24 mouse cellular contexts compared by ENCODE assay signal in the genomic region with DNA sequence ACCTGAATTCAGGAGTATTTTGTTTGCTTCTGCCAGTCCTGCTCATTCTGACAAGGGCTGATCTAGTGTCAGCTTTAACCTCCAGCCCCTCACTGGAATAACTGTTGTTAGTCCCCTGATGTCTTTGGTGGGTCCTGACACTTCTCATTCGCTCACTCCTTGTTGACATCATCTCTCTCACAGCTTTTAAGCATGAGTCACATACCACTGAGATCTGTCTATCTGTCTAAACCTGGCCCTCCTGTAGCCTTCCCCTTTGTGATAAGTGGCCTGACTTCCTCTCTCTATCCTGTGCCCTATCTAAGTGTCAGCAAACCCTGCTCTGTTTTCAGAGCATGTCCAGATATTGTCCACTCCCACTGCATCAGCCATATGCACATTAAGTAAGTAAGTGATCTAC. TPM values are rescaled to one million over a fixed set of nuclear protein-coding genes. Genes with fewer than 3 reads are reported as not detected.
DNase-seq lines count a peak whose midpoint lies in the region; ATAC-seq and TF ChIP-seq lines count a peak whose summit lies in the region.
"Had no signal": no experiment of that assay in that cellular context is flagged by ENCODE, and none has a peak within 500 bp of the region (broad histone marks: within the 10 kb centered on the region; RNA-seq: fewer than 3 reads in every experiment).

No protein-coding gene starts in this region.

- H3K9ac ChIP-seq in liver, embryonic 11.5 days (ENCODE audit: low read depth, low read length) = no peak overlapping the region
- no peak overlapping the region for H3K9ac ChIP-seq in liver, embryonic 14.5 days (replicated peaks)
- H3K9ac ChIP-seq: embryonic facial prominence, embryonic 15.5 days; forebrain, postnatal 0 days; hindbrain, embryonic 13.5 days; limb, embryonic 15.5 days; neural tube, embryonic 15.5 days had no signal

- H3K9me3 ChIP-seq in liver, embryonic 11.5 days (ENCODE audit: control insufficient read depth, low read length) = no peaks in the 10 kb centered on the region
- no peaks in the 10 kb centered on the region for H3K9me3 ChIP-seq in liver, embryonic 14.5 days (ENCODE audit: control insufficient read depth, low read length)
- H3K9me3 ChIP-seq: embryonic facial prominence, embryonic 15.5 days; hindbrain, embryonic 13.5 days; limb, embryonic 15.5 days; neural tube, embryonic 15.5 days had no signal

- H3K27me3 ChIP-seq in liver, embryonic 11.5 days (replicated peaks; ENCODE audit: control insufficient read depth, insufficient read depth, low read length) = no peaks in the 10 kb centered on the region
- H3K27me3 ChIP-seq in liver, embryonic 14.5 days (ENCODE audit: control insufficient read depth, insufficient read depth, low read length) = no peaks in the 10 kb centered on the region
- H3K27me3 ChIP-seq: embryonic facial prominence, embryonic 15.5 days; hindbrain, embryonic 13.5 days; limb, embryonic 15.5 days; neural tube, embryonic 15.5 days had no signal

- H3K36me3 ChIP-seq in liver, embryonic 11.5 days (ENCODE audit: control insufficient read depth, insufficient read depth, low read length) = no peaks in the 10 kb centered on the region
- H3K36me3 ChIP-seq in liver, embryonic 14.5 days (replicated peaks; ENCODE audit: control insufficient read depth, insufficient read depth, low read depth) = no peaks in the 10 kb centered on the region
- H3K36me3 ChIP-seq: embryonic facial prominence, embryonic 15.5 days; hindbrain, embryonic 13.5 days; limb, embryonic 15.5 days; neural tube, embryonic 15.5 days had no signal

- peak; percentile 28 for DNase-seq in liver, embryonic 11.5 days (ENCODE audit: low spot score)
- no peak for DNase-seq in liver
- peak; percentile 45 for DNase-seq in c-Kit-positive CD71-positive TER-119-positive erythroid progenitor cells, embryonic 14.5 days (ENCODE audit: low spot score)
- peak in 1 of 3 experiments; percentile 38 for DNase-seq in liver, embryonic 14.5 days (ENCODE audit: low read depth in 3 of 3, low spot score in 3 of 3)
- DNase-seq in embryo, embryonic 10.5 days (ENCODE audit: low spot score) = no peak
- no peak for DNase-seq in Muller cell, postnatal 12 days (ENCODE audit: inconsistent ontology term)
- DNase-seq in layer of hippocampus, adult 9-10 months (ENCODE audit: low spot score) = no peak
- DNase-seq: adrenal gland, adult 2 months; cerebellum, adult 2 months; cerebellum, postnatal 36 days; forebrain, postnatal 0 days; gastrocnemius, postnatal 14 days; heart, postnatal 14 days; kidney, adult 18-20 months; left cerebral cortex, postnatal 4 days; thymus, adult 2 months had no signal

- ATAC-seq in liver, embryonic 11.5 days (replicated peaks; ENCODE audit: low FRiP score) = peak; percentile 86
- ATAC-seq in liver, embryonic 14.5 days (ENCODE audit: insufficient read depth) = peak; percentile 79
- ATAC-seq: forebrain, postnatal 0 days; lung, postnatal 0 days had no signal

- no peak overlapping the region for H3K4me3 ChIP-seq in liver, embryonic 11.5 days (ENCODE audit: low read depth, low read length)
- no peak overlapping the region for H3K4me3 ChIP-seq in liver, embryonic 14.5 days (ENCODE audit: insufficient read depth in 1 of 2, low read depth in 2 of 2, low read length in 2 of 2)
- H3K4me3 ChIP-seq: embryonic facial prominence, embryonic 15.5 days; hindbrain, embryonic 13.5 days; left cerebral cortex, adult 2 months; limb, embryonic 15.5 days; neural tube, embryonic 15.5 days had no signal

- peaks cover 3% of the 10 kb centered on the region; the same call in 1 of the 2 replicates for H3K4me1 ChIP-seq in liver, embryonic 11.5 days (replicated peaks; ENCODE audit: control insufficient read depth, insufficient read depth, low read length)
- peaks cover 11 to 30% of the 10 kb centered on the region in 2 experiments for H3K4me1 ChIP-seq in liver, embryonic 14.5 days (replicated peaks; ENCODE audit: control insufficient read depth in 2 of 2, insufficient read depth in 2 of 2, low read length in 1 of 2)
- H3K4me1 ChIP-seq: embryonic facial prominence, embryonic 15.5 days; hindbrain, embryonic 13.5 days; limb, embryonic 15.5 days; neural tube, embryonic 15.5 days had no signal

- no peak overlapping the region for H3K4me2 ChIP-seq in liver, embryonic 11.5 days
- no peak overlapping the region for H3K4me2 ChIP-seq in liver, embryonic 14.5 days (ENCODE audit: low read depth)
- H3K4me2 ChIP-seq: embryonic facial prominence, embryonic 15.5 days; hindbrain, embryonic 13.5 days; limb, embryonic 15.5 days; midbrain, embryonic 11.5 days; neural tube, embryonic 15.5 days had no signal

- TF ChIP-seq EP300 in liver, embryonic 14.5 days (IDR thresholded peaks at IDR 0.05; ENCODE audit: low read depth) = peak; percentile 64

- no peak for TF ChIP-seq CTCF in liver, embryonic 14.5 days (IDR thresholded peaks at IDR 0.05; ENCODE audit: low read depth)

- no peak overlapping the region for H3K27ac ChIP-seq in liver, embryonic 11.5 days (ENCODE audit: low read depth, low read length)
- no peak overlapping the region for H3K27ac ChIP-seq in liver, embryonic 14.5 days
- H3K27ac ChIP-seq: embryonic facial prominence, embryonic 15.5 days; hindbrain, embryonic 13.5 days; left cerebral cortex, adult 2 months; limb, embryonic 15.5 days; macrophage; neural tube, embryonic 15.5 days had no signal

- WGBS in liver, embryonic 11.5 days = 26% methylated on average over 1 of the region's 1 CpGs
- 3% methylated on average over 1 of the region's 1 CpGs for WGBS in liver, embryonic 14.5 days (ENCODE audit: insufficient replicate concordance)

RNA-seq across cellular contexts. Expression of a gene that starts 19.3 kb away (rescaled TPM):
- 9.0 and 10.6 TPM in 2 replicates for polyA plus RNA-seq in liver, embryonic 11.5 days (2014; fragmentation: Nextera tagmentation; extraction: Ambion mirVana)
- polyA plus RNA-seq in liver, embryonic 14.5 days (2012; rRNA removed) = 2.6 and 3.6 TPM in 2 replicates
- polyA plus RNA-seq in liver, embryonic 14.5 days (2014; fragmentation: Nextera tagmentation; extraction: Ambion mirVana) = 3.4 and 6.5 TPM in 2 replicates

RNA-seq across cellular contexts. Expression of a gene that starts 25.9 kb away (rescaled TPM):
- polyA plus RNA-seq in liver, embryonic 11.5 days (2014; fragmentation: Nextera tagmentation; extraction: Ambion mirVana) = 1.0 and 1.2 TPM in 2 replicates
- polyA plus RNA-seq in liver, embryonic 14.5 days (2012; rRNA removed) = 18.3 and 22.7 TPM in 2 replicates
- polyA plus RNA-seq in liver, embryonic 14.5 days (2014; fragmentation: Nextera tagmentation; extraction: Ambion mirVana) = 24.3 and 25.0 TPM in 2 replicates
- polyA plus RNA-seq: hindbrain, embryonic 13.5 days; macrophage; midbrain, embryonic 11.5 days; neural tube, embryonic 15.5 days had no signal

Comparison
In these comparisons a context has a peak if more than half of its experiments do, and no peak if none do; other contexts are left out.
1. DNase-seq: peak in liver, embryonic 11.5 days (single experiment) and c-Kit-positive CD71-positive TER-119-positive erythroid progenitor cells, embryonic 14.5 days (single experiment); none in liver (single experiment), embryo, embryonic 10.5 days (single experiment), Muller cell, postnatal 12 days (single experiment) and layer of hippocampus, adult 9-10 months (single experiment).